Mouse (Mus musculus) stomach, embryonic 15.5 days (tissue): ENCODE measurements at regions not wholly inside any gene's neighbourhood (a gene's known extent, or its start where the extent isn't known, plus 50 kb on each side); places are given as distances from the start of the nearest gene placed in this dataset.
A peak's percentile ranks its signal among the peaks of the same experiment; 100 is the strongest.

Source experiments
- ATAC-seq: fragments of 200-750 bp; cut with Nextera tagmentation; 2 replicates; pipeline ENCODE4 v1.8.0; 2017; ENCODE audit warnings: low read depth, moderate number of reproducible peaks, moderate TSS enrichment; ENCODE audit not compliant: insufficient read depth, low FRiP score
- H3K27ac ChIP-seq: fragments of 300-500 bp; sonication (generic); 2 replicates; pipeline ENCODE4 v1.5.1; 2015; ENCODE audit warnings: mild to moderate bottlenecking, inconsistent platforms
- H3K27me3 ChIP-seq: fragments of 300-500 bp; sonication (generic); replicated peaks from 2 replicates; pipeline ENCODE4 v1.6.1; 2015; ENCODE audit warnings: inconsistent platforms
- H3K36me3 ChIP-seq: fragments of 300-500 bp; sonication (generic); 2 replicates; pipeline ENCODE4 v1.6.1; 2015; ENCODE audit warnings: inconsistent platforms
- H3K4me1 ChIP-seq: fragments of 300-500 bp; sonication (generic); 2 replicates; pipeline ENCODE4 v1.6.1; 2015; ENCODE audit warnings: inconsistent platforms
- H3K4me2 ChIP-seq: fragments of 300-500 bp; sonication (generic); 2 replicates; pipeline ENCODE4 v1.6.1; 2015; ENCODE audit warnings: mild to moderate bottlenecking, inconsistent platforms
- H3K4me3 ChIP-seq: fragments of 300-500 bp; sonication (generic); replicated peaks from 2 replicates; pipeline ENCODE4 v1.5.1; 2015; ENCODE audit warnings: inconsistent platforms
- H3K9ac ChIP-seq: fragments of 300-500 bp; sonication (generic); 2 replicates; pipeline ENCODE4 v1.6.1; 2015; ENCODE audit warnings: inconsistent platforms
- H3K9me3 ChIP-seq: fragments of 300-500 bp; sonication (generic); 2 replicates; pipeline ENCODE4 v1.6.1; 2016; ENCODE audit warnings: inconsistent platforms
- WGBS: fragments of 180-500 bp; shearing (Covaris S2); methylation state at CpG from one replicate; pipeline ENCODE4 v1.1.7; 2015; 5-methylcytosine and 5-hydroxymethylcytosine counted together

DNA sequence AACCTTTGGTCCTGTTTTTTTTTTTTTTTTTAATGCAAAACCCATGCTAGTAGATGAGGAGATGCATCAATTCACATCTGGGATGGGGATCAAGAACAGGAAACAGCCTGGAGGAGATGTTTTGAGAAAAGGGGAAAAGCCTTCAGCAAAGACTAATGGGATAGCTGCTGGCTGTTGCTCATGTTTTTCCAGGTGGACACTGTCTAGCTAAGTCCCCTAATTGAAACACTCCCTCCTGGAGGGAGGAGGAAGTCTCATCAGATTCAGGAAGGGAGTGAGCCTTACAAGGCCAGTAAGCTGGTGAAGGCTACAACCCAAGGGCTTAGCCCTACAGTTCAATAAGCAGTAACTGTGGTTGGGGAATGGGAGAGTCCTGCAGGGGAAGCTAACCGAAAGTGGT, 803.1 kb upstream of the Lrrc6 start:
- H3K36me3 ChIP-seq = no peaks in the 10 kb centered on the region
- H3K27ac ChIP-seq = peak overlapping the region; percentile 12; the same call in 1 of the 2 replicates
- 0 out of 2 replicates have a peak, but pooled peaks cover 7% of the 10 kb centered on the region for H3K4me1 ChIP-seq
- H3K9me3 ChIP-seq = no peaks in the 10 kb centered on the region
- H3K27me3 ChIP-seq = no peaks in the 10 kb centered on the region
- H3K4me3 ChIP-seq = no peak overlapping the region
- WGBS = 42% methylated on average over 1 of the region's 1 CpGs
- no peak for ATAC-seq
- no peak overlapping the region for H3K4me2 ChIP-seq
- no peak overlapping the region for H3K9ac ChIP-seq

DNA sequence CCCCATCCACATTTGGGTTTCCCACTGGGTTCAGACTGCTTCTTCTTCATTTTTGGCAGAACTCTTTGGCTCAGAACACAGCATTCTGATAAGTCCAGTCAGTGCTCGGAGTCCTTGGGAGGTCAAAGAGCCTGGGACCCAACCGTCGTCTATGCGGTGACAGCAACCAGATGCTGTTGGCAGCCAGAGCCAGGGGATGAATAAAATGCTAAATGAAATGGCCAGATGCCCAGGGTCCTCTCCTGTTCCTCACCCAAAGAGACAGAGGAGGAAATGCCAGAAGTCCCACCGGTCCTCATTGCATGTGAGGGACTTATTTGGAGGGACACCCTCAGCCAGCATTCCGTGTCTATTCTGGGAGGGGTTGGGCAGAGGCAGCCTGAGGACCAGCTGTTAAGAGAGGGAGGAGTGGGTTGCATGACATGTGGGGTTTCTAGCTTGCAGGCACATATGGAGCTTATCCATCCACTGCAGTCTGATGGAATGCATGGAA, 801.2 kb upstream of the Lrrc6 start:
- Histone ChIP-seq H3K4me2 (no peak overlapping the region), H3K4me1 (0 out of 2 replicates have a peak, but pooled peaks cover 7% of the 10 kb centered on the region), H3K4me3 (no peak overlapping the region), H3K27ac (peak overlapping the region; percentile 72), H3K9ac (no peak overlapping the region), H3K36me3 (no peaks in the 10 kb centered on the region), H3K27me3 (no peaks in the 10 kb centered on the region), H3K9me3 (no peaks in the 10 kb centered on the region)
- 56% methylated on average over 6 of the region's 6 CpGs for WGBS
- ATAC-seq = peak; percentile 80

DNA sequence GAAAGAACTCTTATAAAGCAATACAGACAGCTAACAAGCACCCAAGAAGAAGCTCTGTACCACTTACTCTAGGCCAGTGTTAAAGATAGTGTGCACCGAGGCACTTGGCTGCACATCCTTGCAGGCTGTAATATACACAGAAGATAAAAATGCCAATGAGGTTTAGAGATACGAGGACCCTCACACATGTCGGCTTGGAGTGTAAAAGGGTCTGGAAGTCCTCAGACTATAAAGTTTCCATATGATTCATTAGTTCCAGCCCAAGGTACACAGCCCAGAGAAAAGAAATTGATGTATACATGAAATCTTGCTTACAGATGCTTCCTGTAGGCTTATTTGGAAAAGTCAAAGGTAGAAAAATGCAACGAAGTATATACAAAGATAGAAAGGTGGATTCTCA, 800.3 kb upstream of the Lrrc6 start:
- H3K9me3 ChIP-seq = no peaks in the 10 kb centered on the region
- no peak overlapping the region for H3K4me3 ChIP-seq
- no peak overlapping the region for H3K9ac ChIP-seq
- peak overlapping the region; percentile 72 for H3K27ac ChIP-seq
- 48% methylated on average over 4 of the region's 4 CpGs for WGBS
- no peak overlapping the region for H3K4me2 ChIP-seq
- H3K36me3 ChIP-seq = no peaks in the 10 kb centered on the region
- H3K4me1 ChIP-seq = 0 out of 2 replicates have a peak, but pooled peaks cover 7% of the 10 kb centered on the region
- no peak for ATAC-seq
- no peaks in the 10 kb centered on the region for H3K27me3 ChIP-seq

DNA sequence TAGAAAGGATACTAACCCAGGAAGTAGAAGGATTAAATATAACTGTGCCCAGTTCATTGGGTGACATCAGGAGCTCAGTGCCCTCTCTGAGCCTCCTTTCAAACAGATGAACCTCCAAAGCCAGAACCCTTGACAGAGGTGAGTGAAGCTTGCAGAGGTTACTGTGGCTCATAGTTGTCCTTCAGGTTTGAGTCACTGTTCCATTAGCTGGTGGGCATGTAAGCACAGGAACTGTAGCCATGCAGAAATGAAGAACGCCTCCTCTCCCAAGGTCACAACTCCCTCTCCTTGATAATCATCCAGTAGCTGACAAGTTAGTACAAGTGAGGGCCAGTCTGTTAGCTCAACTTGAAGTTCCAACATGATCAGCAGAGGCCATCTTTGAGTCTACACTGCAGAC, 794.1 kb upstream of the Lrrc6 start:
- no peaks in the 10 kb centered on the region for H3K36me3 ChIP-seq
- no peaks in the 10 kb centered on the region for H3K9me3 ChIP-seq
- ATAC-seq = no peak
- no peak overlapping the region for H3K27ac ChIP-seq
- H3K4me2 ChIP-seq = no peak overlapping the region
- H3K4me3 ChIP-seq = no peak overlapping the region
- H3K9ac ChIP-seq = no peak overlapping the region
- 83% methylated on average over 1 of the region's 1 CpGs for WGBS
- H3K27me3 ChIP-seq = no peaks in the 10 kb centered on the region
- no peaks in the 10 kb centered on the region for H3K4me1 ChIP-seq

DNA sequence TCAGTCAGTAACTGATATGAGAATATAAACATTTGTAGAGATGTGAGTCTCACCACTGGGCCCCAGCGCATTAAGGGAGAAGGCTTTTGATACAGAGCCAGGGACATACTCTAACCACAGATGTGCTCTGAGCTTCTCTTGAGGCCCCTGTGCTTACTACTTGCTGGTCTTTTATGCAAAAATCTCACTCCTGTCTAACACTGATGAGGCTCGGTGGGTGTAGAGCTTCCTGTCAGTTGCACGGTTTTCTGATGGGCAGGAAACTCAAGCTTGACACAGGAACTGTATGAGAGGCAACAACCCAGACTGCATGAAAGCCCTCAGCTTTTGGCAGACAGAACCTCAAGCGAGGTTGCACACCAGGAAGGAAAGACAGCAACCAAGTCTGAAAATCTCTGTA, 789.0 kb upstream of the Lrrc6 start:
- Histone ChIP-seq H3K9me3 (no peaks in the 10 kb centered on the region), H3K36me3 (no peaks in the 10 kb centered on the region), H3K4me1 (no peaks in the 10 kb centered on the region), H3K27me3 (no peaks in the 10 kb centered on the region), H3K4me3 (no peak overlapping the region), H3K27ac (no peak overlapping the region), H3K9ac (no peak overlapping the region), H3K4me2 (no peak overlapping the region)
- WGBS = 44% methylated on average over 4 of the region's 4 CpGs
- ATAC-seq = no peak

DNA sequence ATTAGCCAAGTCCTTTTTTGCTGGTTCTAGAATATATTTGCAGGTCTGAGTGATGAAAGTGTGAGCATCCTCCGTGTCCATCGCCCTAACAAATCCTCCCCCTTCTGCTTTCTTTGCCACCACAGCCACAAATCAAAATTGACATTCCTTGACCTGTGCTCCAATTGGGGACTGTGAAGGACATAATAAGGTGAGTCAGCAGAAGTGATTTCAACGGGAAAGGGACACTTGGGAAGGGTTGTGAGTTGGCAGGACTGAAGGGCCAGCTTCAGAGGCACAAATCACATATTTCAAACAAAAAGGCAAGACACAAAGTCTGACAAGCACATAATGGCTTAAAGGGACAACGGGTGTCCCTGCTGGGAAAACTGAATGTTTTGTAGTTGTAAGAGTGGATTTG, 784.2 kb upstream of the Lrrc6 start:
- Histone ChIP-seq H3K27me3 (no peaks in the 10 kb centered on the region), H3K9ac (no peak overlapping the region), H3K9me3 (no peaks in the 10 kb centered on the region), H3K27ac (no peak overlapping the region), H3K4me1 (no peaks in the 10 kb centered on the region), H3K36me3 (no peaks in the 10 kb centered on the region), H3K4me2 (no peak overlapping the region), H3K4me3 (no peak overlapping the region)
- WGBS = 68% methylated on average over 4 of the region's 4 CpGs
- no peak for ATAC-seq

DNA sequence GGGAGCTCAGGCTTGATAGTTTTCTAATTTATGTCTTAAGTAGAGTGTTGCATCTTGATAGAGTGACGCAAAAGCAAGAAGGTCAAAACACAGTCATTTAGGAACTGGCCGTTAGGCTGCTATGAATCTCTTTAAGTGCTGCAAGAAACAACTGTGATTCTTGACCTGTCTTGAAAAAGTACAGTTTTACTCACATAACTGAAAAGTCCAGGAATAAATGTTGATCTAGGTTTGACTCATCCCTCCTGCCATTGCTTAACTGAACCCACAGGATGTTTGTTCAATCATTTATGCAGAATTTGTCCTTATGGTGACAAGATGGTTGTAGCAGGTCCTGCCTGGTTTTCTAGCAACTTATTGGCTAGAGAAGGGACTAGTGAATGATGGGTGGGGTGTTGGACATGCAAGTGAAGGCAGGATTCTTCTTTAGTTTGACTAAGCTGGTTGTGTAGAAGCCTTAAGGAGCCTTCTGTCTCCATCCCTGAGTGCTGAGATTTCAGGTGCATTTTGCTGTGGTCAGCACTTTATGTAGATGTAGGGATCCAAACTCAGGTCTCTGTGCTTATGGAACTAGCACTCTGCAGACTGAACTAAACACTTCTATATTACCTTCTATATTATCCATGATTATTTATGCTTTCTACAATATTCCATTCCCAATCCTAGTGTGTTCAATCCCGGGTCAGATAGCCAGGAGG, 782.7 kb upstream of the Lrrc6 start:
- Histone ChIP-seq H3K9ac (no peak overlapping the region), H3K27ac (no peak overlapping the region), H3K4me2 (no peak overlapping the region), H3K36me3 (no peaks in the 10 kb centered on the region), H3K4me3 (no peak overlapping the region), H3K4me1 (no peaks in the 10 kb centered on the region), H3K27me3 (no peaks in the 10 kb centered on the region), H3K9me3 (no peaks in the 10 kb centered on the region)
- 60% methylated on average over 3 of the region's 3 CpGs for WGBS
- ATAC-seq = no peak

DNA sequence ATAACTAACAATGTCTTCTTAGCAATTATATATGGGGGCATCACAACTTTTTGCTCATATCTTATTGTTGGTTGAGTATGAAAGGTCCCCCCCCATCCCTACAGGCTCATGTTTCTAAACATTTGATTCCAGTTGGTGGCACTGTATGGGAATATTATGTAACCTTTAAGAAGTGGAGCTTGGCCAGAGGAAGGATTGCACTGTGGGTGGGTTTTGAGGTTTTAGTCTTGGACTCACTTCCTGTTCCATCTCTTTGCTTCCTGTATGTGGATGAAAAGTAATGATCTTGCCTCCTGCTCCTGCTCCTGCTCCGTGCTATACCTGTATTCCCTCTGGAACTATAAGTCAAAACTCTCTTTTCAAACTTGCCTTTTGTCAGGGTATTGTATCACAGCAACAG, 778.2 kb upstream of the Lrrc6 start:
- H3K9me3 ChIP-seq = no peaks in the 10 kb centered on the region
- H3K9ac ChIP-seq = no peak overlapping the region
- ATAC-seq = no peak
- WGBS = 79% methylated on average over 1 of the region's 1 CpGs
- H3K36me3 ChIP-seq = no peaks in the 10 kb centered on the region
- H3K4me1 ChIP-seq = no peaks in the 10 kb centered on the region
- H3K27ac ChIP-seq = no peak overlapping the region
- H3K4me2 ChIP-seq = no peak overlapping the region
- no peak overlapping the region for H3K4me3 ChIP-seq
- H3K27me3 ChIP-seq = no peaks in the 10 kb centered on the region

DNA sequence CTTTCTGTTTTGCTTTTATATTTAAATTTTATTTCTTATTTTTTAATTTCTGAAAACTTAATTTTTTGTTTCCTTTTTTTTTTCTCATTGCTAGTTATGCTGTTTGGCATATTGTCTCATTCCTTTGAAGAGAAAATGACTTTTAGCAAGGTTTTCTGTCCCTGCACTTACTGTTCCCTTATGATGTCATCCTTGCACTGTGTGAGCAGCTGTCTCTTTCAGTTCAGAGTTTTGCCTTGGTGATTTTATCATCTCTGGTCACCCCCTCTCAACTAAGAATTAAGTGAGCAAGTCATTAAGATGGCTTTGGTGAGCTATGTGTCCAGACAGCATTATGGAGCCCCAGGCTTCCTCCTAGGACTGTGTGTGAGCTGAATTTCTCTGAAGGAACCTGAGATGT, 774.3 kb upstream of the Lrrc6 start:
- no peak for ATAC-seq
- Histone ChIP-seq H3K9ac (no peak overlapping the region), H3K27ac (no peak overlapping the region), H3K4me3 (no peak overlapping the region), H3K4me1 (no peaks in the 10 kb centered on the region), H3K27me3 (no peaks in the 10 kb centered on the region), H3K4me2 (no peak overlapping the region), H3K36me3 (no peaks in the 10 kb centered on the region), H3K9me3 (no peaks in the 10 kb centered on the region)

DNA sequence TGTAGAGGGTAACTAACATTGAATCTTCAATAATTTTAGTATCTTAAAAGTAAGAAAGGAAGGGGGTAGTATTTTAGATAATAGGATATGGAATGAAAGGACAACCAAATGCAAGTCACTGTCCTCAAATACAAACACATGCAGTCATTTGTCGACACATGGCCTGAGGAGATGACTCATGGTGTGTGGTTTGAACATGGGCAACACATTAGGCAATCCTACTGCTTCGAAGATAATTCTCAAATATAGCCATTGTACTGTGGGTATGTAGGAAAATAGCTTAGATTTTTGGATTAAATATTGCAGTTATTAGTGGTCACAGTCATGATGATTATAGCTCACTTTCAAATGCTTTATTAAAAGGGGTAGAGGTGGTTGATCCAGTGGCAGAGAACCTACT, 771.7 kb upstream of the Lrrc6 start:
- WGBS = 86% methylated on average over 2 of the region's 2 CpGs
- H3K9me3 ChIP-seq = no peaks in the 10 kb centered on the region
- H3K4me3 ChIP-seq = no peak overlapping the region
- no peaks in the 10 kb centered on the region for H3K27me3 ChIP-seq
- no peaks in the 10 kb centered on the region for H3K36me3 ChIP-seq
- no peak for ATAC-seq
- no peaks in the 10 kb centered on the region for H3K4me1 ChIP-seq
- H3K27ac ChIP-seq = no peak overlapping the region
- no peak overlapping the region for H3K4me2 ChIP-seq
- H3K9ac ChIP-seq = no peak overlapping the region

DNA sequence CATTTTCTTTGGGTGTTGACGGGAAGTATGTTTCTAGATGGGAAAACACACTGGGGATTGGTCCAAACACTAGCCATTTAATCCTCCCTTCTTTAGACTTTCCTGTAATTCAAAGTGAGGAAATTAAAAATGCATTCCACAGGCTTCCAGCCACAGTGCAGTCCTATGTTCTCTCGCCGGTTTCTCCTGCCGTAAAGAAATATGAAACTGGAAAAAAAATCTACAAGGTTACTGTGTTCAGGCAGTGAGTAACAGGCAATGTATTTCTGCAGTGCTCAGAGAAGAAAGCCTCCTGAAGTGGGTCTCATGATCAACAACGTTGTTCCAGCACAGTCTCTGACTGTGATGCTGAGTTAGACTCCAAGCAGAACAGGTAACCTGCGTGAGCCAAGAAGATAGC, 763.0 kb upstream of the Lrrc6 start:
- H3K4me3 ChIP-seq = no peak overlapping the region
- H3K27ac ChIP-seq = no peak overlapping the region
- ATAC-seq = no peak
- H3K9me3 ChIP-seq = no peaks in the 10 kb centered on the region
- H3K27me3 ChIP-seq = no peaks in the 10 kb centered on the region
- H3K4me1 ChIP-seq = no peaks in the 10 kb centered on the region
- WGBS = 58% methylated on average over 6 of the region's 6 CpGs
- no peak overlapping the region for H3K4me2 ChIP-seq
- no peaks in the 10 kb centered on the region for H3K36me3 ChIP-seq
- no peak overlapping the region for H3K9ac ChIP-seq

DNA sequence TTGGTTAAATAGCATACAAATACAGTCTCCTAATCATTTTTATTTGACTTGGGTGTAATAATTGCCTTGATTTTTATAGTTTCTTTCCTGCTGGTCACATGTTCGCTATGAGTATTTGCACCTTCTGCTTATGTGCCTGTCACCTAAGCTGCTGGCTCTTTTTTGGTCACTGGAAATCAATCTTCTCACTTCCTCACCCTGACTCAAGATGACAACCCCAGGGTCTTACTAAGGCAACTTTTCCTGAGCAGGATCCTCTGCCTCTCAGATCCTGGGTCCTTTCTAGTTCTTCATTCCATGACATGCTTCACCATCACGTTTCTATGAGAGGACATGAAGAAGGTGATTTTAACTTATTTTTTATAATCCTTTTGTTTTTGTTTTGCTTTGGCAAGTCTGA, 762.6 kb upstream of the Lrrc6 start:
- H3K4me3 ChIP-seq = no peak overlapping the region
- no peak overlapping the region for H3K4me2 ChIP-seq
- no peaks in the 10 kb centered on the region for H3K27me3 ChIP-seq
- no peak overlapping the region for H3K27ac ChIP-seq
- no peaks in the 10 kb centered on the region for H3K9me3 ChIP-seq
- WGBS = 70% methylated on average over 2 of the region's 2 CpGs
- H3K36me3 ChIP-seq = no peaks in the 10 kb centered on the region
- ATAC-seq = no peak
- no peak overlapping the region for H3K9ac ChIP-seq
- H3K4me1 ChIP-seq = no peaks in the 10 kb centered on the region

DNA sequence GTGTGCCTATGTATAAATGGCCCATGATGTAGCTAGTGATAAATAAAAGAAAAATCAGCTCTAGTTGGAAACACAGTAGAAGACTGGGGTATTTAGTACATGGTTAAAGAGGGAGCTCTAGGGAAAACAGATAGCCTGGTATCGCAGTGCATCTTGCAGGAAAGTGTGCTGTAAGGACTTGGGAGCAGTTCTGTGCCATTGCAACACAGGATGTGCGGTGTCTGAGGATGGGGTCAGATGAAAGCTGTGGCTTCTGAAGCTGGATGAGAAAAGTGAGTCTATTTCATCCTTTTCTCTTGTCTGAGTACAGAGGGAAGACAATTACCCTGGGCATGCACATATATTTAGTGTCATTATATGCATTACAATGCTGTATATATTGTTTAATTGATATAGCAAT, 761.6 kb upstream of the Lrrc6 start:
- Histone ChIP-seq H3K27ac (no peak overlapping the region), H3K9ac (no peak overlapping the region), H3K4me2 (no peak overlapping the region), H3K36me3 (no peaks in the 10 kb centered on the region), H3K4me1 (no peaks in the 10 kb centered on the region), H3K27me3 (no peaks in the 10 kb centered on the region), H3K9me3 (no peaks in the 10 kb centered on the region), H3K4me3 (no peak overlapping the region)
- no peak for ATAC-seq
- WGBS = 83% methylated on average over 2 of the region's 2 CpGs
